Mouse (Mus musculus) forelimb bud, embryonic 11.5 days (tissue): ENCODE measurements around the gene Rpl37.

Source experiments
- DNase-seq: peaks from one replicate; pipeline ENCODE4 v3.0.0-alpha.2; 2012; ENCODE audit warnings: low read depth, low spot score

The Rpl37 gene

DNA sequence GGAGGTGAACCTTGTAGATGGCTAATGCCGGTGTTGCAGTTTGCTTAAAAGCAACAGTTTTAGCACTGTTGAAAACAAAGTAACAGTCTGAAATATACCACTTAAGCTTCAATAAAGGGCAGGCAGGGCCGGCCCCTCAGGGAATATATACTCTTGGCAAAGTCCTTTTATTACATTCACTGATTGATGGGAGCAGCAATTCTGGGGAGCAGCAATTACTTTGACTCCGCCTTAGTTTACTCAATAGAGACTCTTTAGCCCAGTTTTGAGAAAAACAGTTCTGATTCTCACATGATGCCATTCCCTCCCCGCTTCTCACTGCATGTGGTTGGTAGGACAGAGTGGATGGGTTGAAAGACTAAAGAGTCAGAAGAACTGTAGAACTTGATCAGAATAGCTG is 32.7 kb downstream of the Rpl37 start:
- peak; percentile 26 for DNase-seq

DNA sequence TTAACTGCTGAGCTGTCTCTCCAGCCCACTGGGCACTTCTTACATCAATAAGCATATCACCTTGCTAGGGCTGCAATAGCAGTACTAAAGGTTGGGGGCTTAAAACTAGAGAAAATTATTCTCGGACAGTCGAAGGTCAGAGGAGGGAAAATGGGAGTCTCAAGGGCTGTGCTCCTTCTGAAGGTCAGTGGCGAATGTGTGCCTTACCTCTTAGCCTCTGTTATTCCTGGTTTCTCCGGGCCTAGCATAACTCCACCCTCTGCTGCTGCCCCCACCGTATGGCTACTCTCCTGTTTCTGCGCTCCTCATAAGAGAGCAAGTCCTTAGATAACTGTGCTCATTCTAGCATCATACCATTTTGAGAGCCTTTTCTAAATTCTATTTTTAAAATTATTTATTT is 35.7 kb downstream of the Rpl37 start:
- no peak for DNase-seq

DNA sequence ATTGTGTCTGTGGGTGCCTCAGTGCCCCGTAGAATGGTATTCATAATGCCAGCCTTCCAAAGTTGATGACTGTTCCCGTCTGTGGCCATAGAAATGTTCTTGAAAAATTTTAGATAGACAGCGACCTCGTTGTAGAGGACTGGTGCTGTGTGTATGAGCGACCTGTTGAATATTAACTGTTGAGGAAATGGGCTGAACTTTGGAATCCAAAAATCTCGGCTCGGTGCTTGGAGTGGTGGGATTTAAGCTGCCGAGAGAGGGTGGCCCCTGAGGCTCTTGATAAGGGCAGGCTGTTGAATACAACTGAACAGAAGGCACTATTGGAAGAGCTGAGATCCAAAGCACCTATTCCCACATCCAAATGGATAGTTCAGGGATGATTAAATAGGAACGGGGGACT is 38.2 kb downstream of the Rpl37 start:
- no peak for DNase-seq

DNA sequence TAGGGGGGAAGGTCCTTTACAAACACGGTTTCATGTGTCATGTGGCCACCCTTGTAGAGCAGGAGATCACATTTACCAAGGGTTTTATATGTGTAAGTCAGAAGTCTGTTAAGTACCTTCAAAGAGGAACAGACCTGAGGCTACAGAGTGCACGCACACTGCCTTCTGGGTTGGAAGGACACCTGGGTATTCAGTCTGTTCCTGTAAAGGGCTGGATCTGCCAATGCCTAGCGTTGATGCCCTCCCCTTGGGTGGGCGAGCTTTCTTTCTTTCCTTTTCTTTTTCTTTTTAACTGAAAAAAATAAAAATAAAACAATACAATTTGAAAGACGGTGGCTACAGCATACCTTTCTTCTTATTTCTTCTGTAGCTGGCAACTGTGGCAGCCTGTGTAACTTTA is 38.6 kb downstream of the Rpl37 start:
- no peak for DNase-seq

DNA sequence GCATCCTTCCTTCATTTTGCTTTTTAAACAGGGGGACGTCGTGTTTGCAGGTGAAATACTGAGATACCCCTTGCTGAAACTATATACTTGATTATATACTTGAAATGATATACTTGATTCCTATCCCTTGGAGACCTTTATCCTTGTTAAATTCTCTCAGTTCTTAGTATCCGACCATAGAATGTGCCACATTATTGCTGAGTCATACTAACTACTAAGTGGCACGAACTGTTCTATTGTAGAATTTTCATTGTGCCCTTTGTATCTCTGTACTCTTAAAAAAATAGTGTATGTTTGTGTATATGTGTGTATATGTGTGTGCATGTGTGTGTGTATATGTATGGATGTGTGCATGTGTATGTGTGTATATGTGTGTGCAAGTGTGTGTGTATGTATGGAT is 39.9 kb downstream of the Rpl37 start:
- DNase-seq, result no peak

DNA sequence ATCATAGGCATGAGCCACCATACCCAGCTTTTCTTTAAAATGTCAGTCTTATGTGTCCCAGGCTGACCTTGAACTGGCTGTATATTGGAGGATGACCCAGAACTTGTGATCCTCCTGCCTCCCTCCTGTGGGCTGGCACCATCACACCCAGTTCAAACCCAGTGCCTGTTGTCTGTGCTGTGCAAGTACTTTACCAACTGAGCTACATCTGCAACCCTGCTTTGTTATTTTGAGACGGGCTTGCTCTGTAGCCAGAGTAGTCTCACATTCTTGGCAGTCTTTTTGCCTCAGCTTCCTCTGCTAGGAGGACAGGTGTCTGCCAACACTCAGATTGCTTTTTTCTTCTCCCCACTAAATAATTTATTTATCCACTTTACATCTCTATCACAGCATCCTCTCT is 40.9 kb downstream of the Rpl37 start:
- no peak for DNase-seq

DNA sequence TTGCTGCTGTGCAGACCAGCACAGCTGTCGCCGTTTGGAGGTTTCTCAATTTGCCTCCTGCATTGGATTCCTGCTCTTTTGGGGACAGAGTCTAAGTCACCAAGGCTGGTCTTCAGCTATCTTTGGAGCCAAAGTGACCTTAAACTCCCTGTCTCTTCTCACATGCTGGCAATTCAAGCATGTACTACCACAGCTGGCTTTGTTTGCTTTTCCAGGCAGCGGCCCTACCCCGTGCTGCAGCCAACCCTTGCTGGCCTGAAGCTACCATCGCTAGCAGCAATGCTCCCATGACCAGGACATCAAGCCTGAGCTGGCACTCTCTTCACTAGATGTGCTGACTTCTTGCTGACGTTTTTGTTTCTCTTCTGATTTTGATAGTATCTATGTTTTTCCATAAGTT is 42.4 kb downstream of the Rpl37 start:
- DNase-seq, result no peak

DNA sequence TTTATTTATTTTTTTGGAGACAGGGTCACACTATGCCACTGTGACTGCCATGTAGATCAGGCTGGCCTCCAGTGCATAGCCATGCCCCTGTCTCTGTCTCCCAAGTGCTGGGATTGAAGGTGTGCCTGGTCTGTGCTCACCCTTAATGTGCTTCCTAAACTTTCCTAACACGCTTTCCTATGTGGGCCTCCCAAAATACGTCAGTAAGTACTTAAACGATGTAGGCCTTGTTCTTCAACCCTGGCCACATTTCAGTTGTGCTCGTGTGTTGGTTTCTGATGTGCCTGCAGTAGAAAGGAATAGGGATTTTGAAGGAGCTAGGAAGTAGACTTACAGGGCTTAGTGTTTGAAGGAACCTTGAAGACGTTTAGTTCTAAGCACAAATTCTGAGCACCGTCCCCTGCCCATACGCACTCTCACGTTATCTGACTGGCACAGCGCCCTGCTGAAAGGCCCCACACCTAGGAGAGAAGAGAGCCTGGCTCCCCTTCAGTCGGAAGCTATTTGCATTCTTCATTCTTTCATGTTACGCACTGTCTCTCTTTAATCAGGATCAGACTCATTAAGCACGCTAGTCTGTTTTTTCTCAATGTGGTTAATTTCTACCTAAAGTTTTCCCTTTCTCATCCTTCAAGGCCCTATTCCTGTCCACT is 48.8 kb downstream of the Rpl37 start:
- no peak for DNase-seq
